Mouse (Mus musculus) thymus, adult 2 months (tissue): ENCODE measurements around the gene Tmem26. TPM values are rescaled to one million over a fixed set of nuclear protein-coding genes. Genes with fewer than 3 reads are reported as not detected.

Experiments used
- DNase-seq: peaks from one replicate; pipeline ENCODE4 v3.0.0; 2021
- H3K27ac ChIP-seq: fragments of 200-500 bp; 2 replicates; pipeline ENCODE4 v1.5.1; 2012; ENCODE audit warnings: low read length, control low read depth; ENCODE audit not compliant: control insufficient read depth, insufficient read depth
- H3K27me3 ChIP-seq: fragments of 200-500 bp; 2 replicates; pipeline ENCODE4 v1.6.1; 2012; ENCODE audit warnings: mild to moderate bottlenecking, low read length, moderate library complexity, mixed read lengths; ENCODE audit not compliant: control insufficient read depth, insufficient read depth
- H3K36me3 ChIP-seq: fragments of 200-500 bp; 2 replicates; pipeline ENCODE4 v1.6.1; 2012; ENCODE audit warnings: mild to moderate bottlenecking, low read length, moderate library complexity; ENCODE audit not compliant: control insufficient read depth, insufficient read depth
- H3K4me1 ChIP-seq: fragments of 200-500 bp; replicated peaks from 2 replicates; pipeline ENCODE4 v1.6.1; 2012; ENCODE audit warnings: low read length; ENCODE audit not compliant: control insufficient read depth, insufficient read depth
- H3K4me3 ChIP-seq: fragments of 200-500 bp; 2 replicates; pipeline ENCODE4 v1.5.1; 2012; ENCODE audit warnings: mild to moderate bottlenecking, low read length, control low read depth, moderate library complexity; ENCODE audit not compliant: control insufficient read depth, insufficient read depth
- CTCF ChIP-seq: fragments of 200-500 bp; IDR thresholded peaks from 2 replicates; pipeline ENCODE4 v1.5.1; 2012; ENCODE audit warnings: mild to moderate bottlenecking, control low read depth, low read length, moderate library complexity, borderline replicate concordance; ENCODE audit not compliant: control insufficient read depth, poor library complexity, insufficient read depth; ENCODE audit errors: extremely low read depth
- POLR2A ChIP-seq: fragments of 200-500 bp; IDR thresholded peaks from 2 replicates; pipeline ENCODE4 v1.6.1; 2012; ENCODE audit warnings: mild to moderate bottlenecking, low read length, control low read depth, moderate library complexity; ENCODE audit not compliant: control insufficient read depth, poor library complexity, insufficient read depth; ENCODE audit errors: extremely low read depth
- WGBS: fragments of 180-500 bp; shearing (Covaris S2); methylation state at CpG from one replicate; pipeline ENCODE4 v1.1.7; 2018; 5-methylcytosine and 5-hydroxymethylcytosine counted together
- polyA plus RNA-seq: library from polyadenylated mRNA; depleted of rRNA; stranded (reverse); fragments of >200 nt; gene quantifications from 2 replicates; pipeline ENCODE4 v1.2.3, GENCODE M21; 2012

Gene Tmem26
- polyA plus RNA-seq, 1 experiment = 4.4 TPM

DNA sequence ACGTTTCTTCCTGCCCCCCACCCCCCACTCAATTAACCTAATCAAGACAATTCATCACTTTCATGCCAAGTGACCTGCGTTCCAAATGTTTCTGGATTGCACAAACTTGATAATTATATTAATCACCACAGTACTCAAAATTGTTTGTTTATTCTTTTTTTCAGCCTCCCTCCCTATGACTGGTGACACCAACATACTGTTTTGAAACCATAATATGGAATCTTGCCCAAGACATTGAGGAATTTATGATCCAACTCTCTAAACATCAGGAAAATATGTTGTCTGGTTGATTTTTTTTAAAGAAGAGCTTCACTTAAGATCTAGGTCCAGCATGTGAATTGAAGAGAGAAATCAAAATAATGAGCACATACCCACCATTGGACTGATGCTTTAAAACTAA is 19.2 kb upstream of the Tmem26 start:
- WGBS = 89% methylated on average over 2 of the region's 2 CpGs
- Histone ChIP-seq H3K36me3 (no peaks in the 10 kb centered on the region), H3K4me3 (no peak overlapping the region), H3K27ac (no peak overlapping the region), H3K27me3 (no peaks in the 10 kb centered on the region), H3K4me1 (no peaks in the 10 kb centered on the region)
- no peak for TF ChIP-seq CTCF
- TF ChIP-seq POLR2A = no peak
- DNase-seq = no peak

DNA sequence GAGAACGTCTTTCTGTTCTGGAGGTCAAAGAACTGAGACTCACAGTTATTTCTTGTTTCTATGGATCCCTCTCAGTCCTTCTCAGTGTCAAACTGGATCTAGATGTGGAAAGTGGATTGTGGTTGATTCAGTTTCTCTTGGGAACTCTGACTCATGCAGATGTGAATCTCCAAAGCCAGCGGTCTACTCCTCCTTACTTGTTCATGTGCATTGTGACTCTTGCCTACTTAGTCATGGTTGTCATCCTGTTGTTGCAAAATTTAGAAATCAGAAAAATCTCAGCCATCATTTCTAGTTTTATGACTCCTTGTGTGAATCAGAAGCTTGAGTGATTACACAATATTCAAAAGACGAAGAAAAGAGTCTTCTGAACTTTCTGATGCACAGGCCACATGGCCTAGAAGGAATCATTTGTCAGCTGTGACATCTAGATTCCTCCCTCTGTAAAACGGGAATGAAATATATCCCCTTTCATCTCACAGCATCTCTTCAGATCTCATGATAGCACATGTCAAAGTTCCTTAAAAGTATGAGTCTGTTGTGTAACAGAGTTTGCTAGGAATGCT is 17.9 kb upstream of the Tmem26 start:
- no peaks in the 10 kb centered on the region for H3K27me3 ChIP-seq
- no peaks in the 10 kb centered on the region for H3K36me3 ChIP-seq
- no peak overlapping the region for H3K4me3 ChIP-seq
- no peak for TF ChIP-seq POLR2A
- no peak for TF ChIP-seq CTCF
- 88% methylated on average over 4 of the region's 4 CpGs for WGBS
- DNase-seq = no peak
- no peaks in the 10 kb centered on the region for H3K4me1 ChIP-seq
- no peak overlapping the region for H3K27ac ChIP-seq

- DNase-seq = no peak
- no peak overlapping the region for H3K4me3 ChIP-seq
- H3K27ac ChIP-seq = no peak overlapping the region
- H3K27me3 ChIP-seq = no peaks in the 10 kb centered on the region
- TF ChIP-seq POLR2A (no peak), CTCF (no peak)
- H3K36me3 ChIP-seq = no peaks in the 10 kb centered on the region
- no peaks in the 10 kb centered on the region for H3K4me1 ChIP-seq
- WGBS = 81% methylated on average over 3 of the region's 3 CpGs
Measured at GRCm38 (mm10) chr10:68707014-68707852, 16.2 kb upstream of the Tmem26 start.

GRCm38 (mm10) chr10:68712926-68713325 is 10.5 kb upstream of the Tmem26 start:
- Histone ChIP-seq H3K36me3 (no peaks in the 10 kb centered on the region), H3K4me3 (no peak overlapping the region), H3K27ac (no peak overlapping the region), H3K27me3 (no peaks in the 10 kb centered on the region), H3K4me1 (no peaks in the 10 kb centered on the region)
- TF ChIP-seq CTCF = no peak
- TF ChIP-seq POLR2A = no peak
- no peak for DNase-seq
- 98% methylated on average over 2 of the region's 2 CpGs for WGBS

GRCm38 (mm10) chr10:68714302-68714701 is 9.1 kb upstream of the Tmem26 start:
- TF ChIP-seq CTCF (no peak), POLR2A (no peak)
- WGBS = 73% methylated on average over 3 of the region's 3 CpGs
- Histone ChIP-seq H3K36me3 (no peaks in the 10 kb centered on the region), H3K4me3 (no peak overlapping the region), H3K27ac (no peak overlapping the region), H3K4me1 (no peaks in the 10 kb centered on the region), H3K27me3 (no peaks in the 10 kb centered on the region)
- DNase-seq = no peak

GRCm38 (mm10) chr10:68715396-68715795 is 8.1 kb upstream of the Tmem26 start:
- Histone ChIP-seq H3K4me3 (no peak overlapping the region), H3K36me3 (no peaks in the 10 kb centered on the region), H3K27ac (no peak overlapping the region), H3K4me1 (no peaks in the 10 kb centered on the region), H3K27me3 (no peaks in the 10 kb centered on the region)
- no peak for DNase-seq
- no peak for TF ChIP-seq CTCF
- TF ChIP-seq POLR2A = no peak
- 96% methylated on average over 3 of the region's 3 CpGs for WGBS
